Mouse (Mus musculus) NIH3T3 (cell line): Measurements from ENCODE around the gene Olfr1152.

Experiments used
- DNase-seq: peaks from one replicate; pipeline ENCODE4 v3.0.0-alpha.2; 2012; ENCODE audit warnings: low read depth

The Olfr1152 gene

GRCm38 (mm10) chr2:87866192-87866591 lies at the start of gene Olfr1152:
Gene Olfr1152 (plus strand): TSS chr2:87866492.
- DNase-seq, result no peak

- DNase-seq, result no peak
These were observed 36.1 kb upstream of the Olfr1152 start, which contains the start of gene Olfr1148 for GRCm38 (mm10) chr2:87830233-87830632. Gene Olfr1148 (plus strand): TSS chr2:87830533.

GRCm38 (mm10) chr2:87843693-87844092 lies 22.6 kb upstream of the Olfr1152 start, which contains the start of gene Olfr1150-ps1:
Gene Olfr1150-ps1 (plus strand): TSS chr2:87843993.
- DNase-seq, result no peak

GRCm38 (mm10) chr2:87855562-87855961 lies 10.7 kb upstream of the Olfr1152 start, which contains the start of gene Olfr1151:
Gene Olfr1151 (plus strand): TSS chr2:87855862.
- DNase-seq, result no peak

- no peak for DNase-seq
These were observed 28.4 kb downstream of the Olfr1152 start, which contains the start of gene Olfr1153 for GRCm38 (mm10) chr2:87894662-87895061. Gene Olfr1153 (plus strand): TSS chr2:87894962.

GRCm38 (mm10) chr2:87905066-87905465 lies 38.8 kb downstream of the Olfr1152 start, which contains the start of gene Olfr1154:
Gene Olfr1154 (minus strand): TSS chr2:87905166.
- no peak for DNase-seq
